In genomic region chr6:107474125-107474524, GRCm38 (mm10) we compare ENCODE assay signal across 21 mouse cellular contexts. TPM values are rescaled to one million over a fixed set of nuclear protein-coding genes. Genes with fewer than 3 reads are reported as not detected.
"Had no signal": no experiment of that assay in that cellular context is flagged by ENCODE, and none has a peak within 500 bp of the region (broad histone marks: within the 10 kb centered on the region; RNA-seq: fewer than 3 reads in every experiment).

No protein-coding gene starts in this region.

- DNase-seq: kidney, adult 2 months; kidney, postnatal 25 days; layer of hippocampus, adult 9-11 months; layer of hippocampus, postnatal 36 days; lung, adult 2 months; lung, postnatal 10 days; retina, postnatal 1 day; right cerebral cortex, postnatal 4 days; spleen, adult 18-20 months; thymus, adult 2 months; thymus, postnatal 25 days had no signal

- ATAC-seq: midbrain, embryonic 16.5 days had no signal

- H3K27me3 ChIP-seq: kidney, embryonic 15.5 days; limb, embryonic 12.5 days; liver, embryonic 15.5 days; megakaryocyte, embryonic 14.5 days; neural tube, embryonic 15.5 days; stomach, embryonic 15.5 days had no signal

- H3K4me1 ChIP-seq: kidney, embryonic 15.5 days; limb, embryonic 12.5 days; liver, embryonic 15.5 days; megakaryocyte, embryonic 14.5 days; neural tube, embryonic 15.5 days; stomach, embryonic 15.5 days had no signal

- H3K36me3 ChIP-seq: kidney, embryonic 15.5 days; limb, embryonic 12.5 days; liver, embryonic 15.5 days; neural tube, embryonic 15.5 days; stomach, embryonic 15.5 days had no signal

- H3K9ac ChIP-seq: kidney, embryonic 15.5 days; limb, embryonic 12.5 days; liver, embryonic 15.5 days; neural tube, embryonic 15.5 days; stomach, embryonic 15.5 days had no signal

- H3K9me3 ChIP-seq: kidney, embryonic 15.5 days; limb, embryonic 12.5 days; liver, embryonic 15.5 days; megakaryocyte, embryonic 14.5 days; neural tube, embryonic 15.5 days; stomach, embryonic 15.5 days had no signal

- H3K4me3 ChIP-seq: kidney, embryonic 15.5 days; limb, embryonic 12.5 days; liver, embryonic 15.5 days; megakaryocyte, embryonic 14.5 days; neural tube, embryonic 15.5 days; stomach, embryonic 15.5 days had no signal

- H3K27ac ChIP-seq: kidney, embryonic 15.5 days; limb, embryonic 12.5 days; liver, embryonic 15.5 days; macrophage; neural tube, embryonic 15.5 days; stomach, embryonic 15.5 days had no signal

- H3K4me2 ChIP-seq: kidney, embryonic 15.5 days; limb, embryonic 12.5 days; liver, embryonic 11.5 days; liver, embryonic 15.5 days; midbrain, embryonic 11.5 days; neural tube, embryonic 15.5 days; stomach, embryonic 15.5 days had no signal

RNA-seq across cellular contexts. Expression of gene Lrrn1, which starts 55.4 kb away (rescaled TPM):
- polyA plus RNA-seq: macrophage had no signal
